Mouse (Mus musculus) layer of hippocampus, postnatal 14 days (tissue): ENCODE results near the gene Sart1. TPM values are rescaled to one million over a fixed set of nuclear protein-coding genes. Genes with fewer than 3 reads are reported as not detected.
A peak's percentile ranks its signal among the peaks of the same experiment; 100 is the strongest.
"Not testable (repeated sequence)": the region's sequence is repeated elsewhere in the genome, so short reads cannot be mapped to it uniquely, and the experiment has no call there.

Experiments
- DNase-seq, 2 experiments: peaks; one replicate each; pipeline ENCODE4 v3.0.0; 2021 to 2022; ENCODE audit warnings: low spot score in 2 of 2, mixed read lengths in 1 of 2
- total RNA-seq, 2 experiments: library from RNA; stranded (reverse); gene quantifications; 2 replicates each; pipeline ENCODE4 v1.2.3; 2021

Gene Sart1
- total RNA-seq, 2 experiments from 2014 or later: 81.1 to 91.5 TPM

GRCm38 (mm10) chr19:5418750-5419466 lies 30.4 kb upstream of the Sart1 start:
- no peak for DNase-seq

- DNase-seq: no peak
Observed at GRCm38 (mm10) chr19:5414534-5414957, 26.0 kb upstream of the Sart1 start.

DNA sequence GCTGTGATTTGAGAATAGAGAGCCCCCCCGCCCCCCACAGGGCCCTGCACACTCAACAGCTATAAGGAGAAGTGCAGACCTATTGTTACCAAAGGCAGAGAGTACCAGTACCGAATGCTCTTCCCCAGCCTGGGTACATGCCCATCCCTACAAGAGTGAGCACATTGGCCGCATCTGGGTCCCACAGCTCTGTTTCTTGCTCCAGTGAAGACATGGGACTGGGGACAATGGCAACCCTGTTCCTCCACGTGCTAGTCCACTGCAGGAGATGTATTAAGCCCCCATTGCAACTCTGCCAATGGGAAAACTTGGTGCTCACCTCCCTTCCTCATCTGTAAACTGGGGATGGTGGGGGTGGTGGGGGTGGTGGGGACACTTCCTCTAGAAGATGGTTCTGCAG lies 25.3 kb upstream of the Sart1 start:
- DNase-seq: no peak

- DNase-seq: no peak
Observed at GRCm38 (mm10) chr19:5411961-5412360, 23.5 kb upstream of the Sart1 start.

DNA sequence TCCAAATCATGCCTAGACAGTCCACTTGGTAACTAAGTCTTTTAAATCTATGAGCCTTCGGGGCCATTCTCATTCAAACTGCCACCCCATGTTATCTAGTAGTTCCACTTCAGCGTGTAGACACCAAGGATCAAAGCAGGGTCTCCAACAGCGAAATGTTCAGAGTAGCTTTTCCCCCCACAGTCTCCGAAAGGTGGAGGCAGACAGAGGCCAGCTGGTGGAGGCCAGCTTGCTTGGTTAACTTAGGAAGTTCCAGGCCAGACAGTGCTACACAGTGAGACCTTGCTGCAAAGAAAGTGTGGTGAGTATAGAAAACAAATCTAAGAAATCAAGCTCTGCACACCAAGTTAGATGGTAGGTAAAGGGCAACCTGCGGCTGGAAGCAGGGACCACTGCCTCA lies 22.1 kb upstream of the Sart1 start:
- DNase-seq: no peak

- DNase-seq: no peak
Observed at GRCm38 (mm10) chr19:5409068-5409467, 20.6 kb upstream of the Sart1 start.

- no peak for DNase-seq
Observed at GRCm38 (mm10) chr19:5408057-5409001, 19.8 kb upstream of the Sart1 start.

DNA sequence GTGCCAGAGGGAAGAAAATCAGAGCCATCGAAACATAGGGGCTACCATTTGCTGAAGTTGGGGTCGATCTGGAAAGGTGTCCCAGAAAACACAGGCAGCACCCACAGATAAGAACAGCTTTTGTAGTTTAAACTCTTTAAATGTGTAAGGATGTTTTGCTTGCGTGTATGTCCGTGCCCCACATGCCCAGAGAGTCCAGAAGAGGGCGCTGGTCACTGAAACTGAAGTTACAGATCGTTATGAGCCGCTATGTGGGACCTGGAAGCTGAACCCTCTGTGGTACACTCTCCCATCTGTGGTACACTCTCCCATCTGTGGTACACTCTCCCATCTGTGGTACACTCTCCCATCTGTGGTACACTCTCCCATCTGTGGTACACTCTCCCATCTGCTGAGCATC lies 18.6 kb upstream of the Sart1 start:
- DNase-seq: peak; percentile 34 to 63

GRCm38 (mm10) chr19:5406531-5407126 lies 18.1 kb upstream of the Sart1 start:
- DNase-seq: peak in 1 of 2 experiments; percentile 13

- DNase-seq: no peak
Observed at GRCm38 (mm10) chr19:5405924-5406323, 17.4 kb upstream of the Sart1 start.

- DNase-seq: no peak
Observed at GRCm38 (mm10) chr19:5402293-5402692, 13.8 kb upstream of the Sart1 start, which contains the start of gene Tsga10ip. Tsga10ip (minus strand) TSS chr19:5402526.

GRCm38 (mm10) chr19:5401073-5401472 lies 12.6 kb upstream of the Sart1 start:
- not testable (repeated sequence) for DNase-seq

DNA sequence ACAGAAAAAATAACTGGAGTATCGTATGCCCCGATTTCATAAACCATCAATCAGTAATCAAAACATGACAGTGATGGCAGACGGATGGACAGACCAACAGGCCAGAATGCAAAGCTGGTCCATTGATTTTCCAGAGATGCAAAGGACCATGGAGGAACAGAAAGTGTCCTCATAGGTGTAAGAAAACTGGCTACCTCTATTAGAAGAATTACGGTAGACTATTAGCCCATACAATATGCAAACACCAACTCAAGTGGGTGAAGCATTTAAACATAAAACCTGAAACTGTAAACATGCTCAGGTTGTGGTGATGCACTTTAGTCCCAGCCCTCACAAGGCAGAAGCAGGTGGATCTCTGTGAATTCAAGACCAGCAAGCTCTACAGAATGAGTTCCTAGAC lies 6.9 kb upstream of the Sart1 start:
- no peak for DNase-seq

GRCm38 (mm10) chr19:5394168-5394567 lies 5.7 kb upstream of the Sart1 start:
- no peak for DNase-seq

DNA sequence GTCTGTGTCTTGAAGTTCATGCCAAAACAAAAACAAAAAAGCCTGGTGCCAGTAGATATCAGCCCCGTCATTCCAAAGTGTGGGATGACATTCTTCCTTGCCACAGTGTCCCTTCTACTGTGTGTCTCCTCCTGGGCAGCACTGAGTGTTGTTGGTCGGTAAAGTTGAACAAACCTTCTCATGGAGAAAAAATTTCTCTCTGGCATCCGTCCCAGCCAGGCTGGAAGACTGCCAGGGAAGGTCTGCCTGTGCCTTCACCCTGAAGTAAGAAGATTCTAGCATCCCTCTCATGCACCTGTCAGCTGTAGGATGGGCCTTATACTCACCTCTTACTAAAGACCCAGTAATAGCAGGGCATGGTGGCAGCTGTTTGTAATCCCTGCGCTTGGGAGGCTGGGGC lies 4.4 kb upstream of the Sart1 start:
- DNase-seq: no peak

DNA sequence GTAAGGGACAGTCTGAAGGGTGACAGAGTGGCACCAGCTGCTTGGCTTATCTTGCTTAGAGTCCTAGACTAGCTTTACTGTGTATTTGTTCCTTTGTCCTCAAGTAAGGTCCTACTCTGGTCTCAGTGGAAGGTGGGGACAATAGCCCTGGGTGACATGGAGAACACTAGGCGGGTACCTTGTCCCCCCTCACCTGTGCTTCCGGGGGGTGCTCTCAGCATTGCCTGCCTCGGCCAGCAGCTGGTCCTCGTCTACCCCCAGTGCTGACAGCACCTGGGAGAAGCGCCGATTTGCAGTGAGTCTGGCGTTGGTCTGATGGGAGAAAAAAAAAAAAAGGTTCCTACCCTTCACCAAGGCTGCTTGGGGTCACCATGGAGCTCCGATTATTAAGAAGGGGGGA lies 1.9 kb upstream of the Sart1 start:
- no peak for DNase-seq

DNA sequence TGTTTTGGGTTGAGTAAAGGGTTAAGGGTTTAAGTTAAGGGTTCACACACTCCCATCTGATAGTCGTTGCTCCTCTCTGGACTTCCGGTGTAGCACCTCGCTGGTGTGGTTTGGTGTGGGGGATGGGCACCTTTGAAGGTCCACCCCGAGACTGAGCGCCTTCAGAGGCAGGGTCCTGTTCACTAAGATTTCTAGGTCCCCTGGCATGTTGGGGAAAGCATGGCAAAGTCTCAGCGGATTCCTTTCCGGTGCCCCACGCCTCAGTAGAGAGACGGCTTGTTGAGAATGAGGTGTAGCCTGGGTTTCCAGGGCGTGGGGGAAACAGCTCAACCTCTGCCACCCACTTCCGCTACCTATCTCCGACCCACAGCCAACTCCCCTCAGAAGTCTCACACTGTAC lies 1.1 kb upstream of the Sart1 start:
- no peak for DNase-seq

- peak in 1 of 2 experiments; percentile 34 for DNase-seq
Observed at GRCm38 (mm10) chr19:5388011-5388441, 477 bp downstream of the Sart1 start.

DNA sequence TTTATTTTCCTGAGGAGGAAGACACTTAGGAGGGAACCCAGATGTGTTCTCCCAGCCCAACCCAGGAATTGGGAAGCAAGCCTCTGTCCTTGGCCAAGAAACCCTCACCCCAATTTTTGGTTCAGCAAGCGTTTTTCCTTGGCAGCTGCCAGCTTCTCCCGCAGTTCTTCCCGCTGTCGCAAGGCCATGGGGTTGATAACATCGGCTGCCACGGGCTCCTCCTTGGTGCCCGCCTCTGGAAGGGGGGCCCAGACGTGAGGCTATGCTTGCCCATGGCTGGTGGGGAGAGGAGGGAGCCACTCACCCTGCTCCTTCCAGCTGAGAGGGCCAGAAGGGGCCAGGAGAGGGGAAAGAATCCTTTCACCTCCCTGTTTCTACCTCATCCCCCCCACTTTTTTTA lies 3.8 kb downstream of the Sart1 start:
- no peak for DNase-seq

- no peak for DNase-seq
Observed at GRCm38 (mm10) chr19:5383326-5383725, 5.2 kb downstream of the Sart1 start.

- peak in 1 of 2 experiments; percentile 86 for DNase-seq
Observed at GRCm38 (mm10) chr19:5377446-5377845, 11.1 kb downstream of the Sart1 start.

- no peak for DNase-seq
Observed at GRCm38 (mm10) chr19:5374748-5375147, 13.8 kb downstream of the Sart1 start.
